Mouse (Mus musculus): ENCODE data around the gene Nfxl1.
"Not testable (repeated sequence)": the region's sequence is repeated elsewhere in the genome, so short reads cannot be mapped to it uniquely, and the experiment has no call there.

- TF ChIP-seq CTCF (IDR thresholded peaks at IDR 0.05; ENCODE audit: control insufficient read depth, insufficient read depth, low read length); POLR2A (IDR thresholded peaks at IDR 0.05; ENCODE audit: borderline replicate concordance, control insufficient read depth, low read depth, low read length): not testable (repeated sequence)
Observed at GRCm38 (mm10) chr5:72580088-72580969, 20.8 kb upstream of the Nfxl1 start.
